Mouse (Mus musculus): ENCODE measurements around the gene Spns2. TPM values are rescaled to one million over a fixed set of nuclear protein-coding genes. Genes with fewer than 3 reads are reported as not detected.
A peak's percentile ranks its signal among the peaks of the same experiment; 100 is the strongest.

Spns2 gene
- polyA plus RNA-seq, 1 experiment from 2014 or later: 11.1 TPM

DNA sequence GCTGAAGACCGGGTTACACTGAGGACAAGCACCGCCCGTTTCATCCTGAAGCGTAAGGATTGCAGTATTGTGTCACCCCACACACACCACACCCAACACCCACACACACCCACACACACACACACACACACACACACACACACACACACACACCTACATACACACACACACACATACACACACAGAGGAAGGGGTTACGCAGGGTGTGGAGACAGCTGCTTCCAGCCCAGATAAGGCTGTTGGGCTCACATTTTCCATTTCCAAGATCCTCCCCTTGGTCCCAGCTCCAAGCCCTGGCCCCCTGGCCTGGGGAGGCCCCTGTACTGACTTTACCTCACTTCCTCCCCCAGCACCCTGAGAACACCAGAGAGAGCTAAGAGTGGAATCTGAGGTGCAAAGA, 73.0 kb downstream of the Spns2 start:
- WGBS: 69% methylated on average over 5 of the region's 5 CpGs
- Histone ChIP-seq H3K27me3 (replicated peaks; ENCODE audit: insufficient read depth, low read length) (no peaks in the 10 kb centered on the region), H3K27ac (ENCODE audit: low read length) (no peak overlapping the region), H3K4me1 (ENCODE audit: insufficient read depth, low read depth, low read length) (peaks cover 11% of the 10 kb centered on the region; the same call in 1 of the 2 replicates), H3K9ac (replicated peaks; ENCODE audit: low read depth) (no peak overlapping the region), H3K4me3 (ENCODE audit: low read depth, low read length) (no peak overlapping the region), H3K36me3 (ENCODE audit: insufficient read depth, low read length) (no peaks in the 10 kb centered on the region), H3K4me2 (replicated peaks; ENCODE audit: low read depth, low read length) (no peak overlapping the region), H3K9me3 (ENCODE audit: low read length) (no peaks in the 10 kb centered on the region)
- ATAC-seq (0 out of 2 replicates have a peak, but pooled peaks have one; percentile 5), DNase-seq (ENCODE audit: low spot score) (no peak)
- TF ChIP-seq EP300 (IDR thresholded peaks at IDR 0.05) (no peak), CTCF (IDR thresholded peaks at IDR 0.05) (no peak)

DNA sequence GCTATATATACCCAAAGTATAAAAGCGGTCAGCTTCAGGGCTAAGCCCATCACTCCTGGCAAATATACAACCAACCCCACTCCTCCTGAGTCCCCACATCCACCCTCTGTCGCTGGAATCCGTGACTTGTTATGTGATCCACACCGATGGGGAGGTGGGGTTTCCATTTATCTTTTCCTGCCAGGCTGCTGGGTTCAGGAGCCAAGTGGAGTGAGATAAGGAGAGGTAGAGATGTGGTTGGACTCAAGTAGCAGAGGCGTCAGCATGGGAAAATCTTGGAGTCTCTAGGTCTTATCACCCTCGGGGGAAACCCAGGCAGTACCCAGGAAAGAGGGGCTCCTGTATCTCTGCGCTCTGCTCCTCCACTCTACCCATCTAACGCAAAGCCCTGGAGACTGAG, 74.5 kb downstream of the Spns2 start:
- 50% methylated on average over 8 of the region's 8 CpGs for WGBS
- Histone ChIP-seq H3K4me2 (replicated peaks; ENCODE audit: low read depth, low read length) (0 out of 2 replicates have a peak overlapping the region, but pooled peaks have one; percentile 1), H3K4me1 (ENCODE audit: insufficient read depth, low read depth, low read length) (peaks cover 11% of the 10 kb centered on the region; the same call in 1 of the 2 replicates), H3K36me3 (ENCODE audit: insufficient read depth, low read length) (no peaks in the 10 kb centered on the region), H3K27ac (ENCODE audit: low read length) (no peak overlapping the region), H3K9ac (replicated peaks; ENCODE audit: low read depth) (no peak overlapping the region), H3K9me3 (ENCODE audit: low read length) (no peaks in the 10 kb centered on the region), H3K4me3 (ENCODE audit: low read depth, low read length) (no peak overlapping the region), H3K27me3 (replicated peaks; ENCODE audit: insufficient read depth, low read length) (no peaks in the 10 kb centered on the region)
- no peak for ATAC-seq
- TF ChIP-seq CTCF (IDR thresholded peaks at IDR 0.05) (no peak), EP300 (IDR thresholded peaks at IDR 0.05) (no peak)
- DNase-seq (ENCODE audit: low spot score): no peak

DNA sequence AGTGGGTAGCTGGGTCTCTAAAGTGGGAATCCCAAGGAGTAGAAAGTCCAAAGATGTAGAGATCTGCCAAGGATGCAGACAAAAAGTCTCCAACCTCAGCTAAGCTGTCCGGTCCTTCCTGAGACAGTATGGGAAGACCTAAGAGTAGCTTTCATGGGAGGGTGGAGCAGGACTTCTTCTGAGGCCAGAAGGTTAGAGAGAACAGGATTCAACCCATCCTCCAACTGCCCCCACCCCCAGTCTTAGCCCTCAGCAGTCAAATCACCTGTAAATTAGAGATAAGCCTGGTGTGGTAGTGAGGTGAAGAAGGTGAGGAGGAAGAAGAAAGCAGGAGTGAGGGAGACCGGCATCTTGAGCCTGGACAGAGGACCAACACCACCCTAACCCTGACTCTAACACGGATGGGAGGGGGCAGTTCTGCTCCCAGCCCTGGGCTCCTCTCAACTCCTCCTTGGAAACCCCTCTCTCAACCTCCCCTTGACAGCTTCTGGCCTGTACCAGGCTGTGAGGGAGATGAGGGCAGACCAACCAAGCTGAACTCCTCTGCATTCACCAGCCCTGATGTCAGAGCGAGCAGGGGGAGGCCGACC, 76.0 kb downstream of the Spns2 start:
- Histone ChIP-seq H3K9me3 (ENCODE audit: low read length) (no peaks in the 10 kb centered on the region), H3K4me3 (ENCODE audit: low read depth, low read length) (no peak overlapping the region), H3K4me2 (replicated peaks; ENCODE audit: low read depth, low read length) (peak overlapping the region; percentile 20; the same call in 1 of the 2 replicates), H3K27ac (ENCODE audit: low read length) (peak overlapping the region; percentile 81), H3K27me3 (replicated peaks; ENCODE audit: insufficient read depth, low read length) (no peaks in the 10 kb centered on the region), H3K4me1 (ENCODE audit: insufficient read depth, low read depth, low read length) (peaks cover 11% of the 10 kb centered on the region; the same call in 1 of the 2 replicates), H3K9ac (replicated peaks; ENCODE audit: low read depth) (peak overlapping the region; percentile 16; the same call in 1 of the 2 replicates), H3K36me3 (ENCODE audit: insufficient read depth, low read length) (no peaks in the 10 kb centered on the region)
- no peak for ATAC-seq
- 54% methylated on average over 5 of the region's 5 CpGs for WGBS
- no peak for TF ChIP-seq CTCF (IDR thresholded peaks at IDR 0.05)
- TF ChIP-seq EP300 (IDR thresholded peaks at IDR 0.05): no peak
- no peak for DNase-seq (ENCODE audit: low spot score)

DNA sequence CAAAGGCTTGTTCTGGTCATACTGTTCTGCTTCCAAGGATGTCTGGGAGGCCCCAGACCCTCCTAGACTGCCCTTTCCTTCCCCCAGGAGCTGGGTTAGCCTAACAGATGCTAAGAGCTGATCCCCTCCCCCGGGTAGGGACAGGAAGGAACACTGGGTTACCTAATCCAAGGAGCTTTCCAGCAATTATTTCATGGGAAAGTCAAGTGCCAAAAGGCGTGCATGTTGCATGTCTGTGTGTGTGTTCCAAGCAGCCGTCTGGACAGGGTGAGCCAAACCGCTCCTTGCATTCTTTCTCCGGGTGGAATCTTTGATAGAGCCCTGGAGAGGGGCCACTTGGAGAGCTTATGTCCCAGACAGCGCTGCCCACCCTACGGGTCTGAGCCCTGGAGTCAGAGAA, 76.7 kb downstream of the Spns2 start:
- peak; percentile 91 for DNase-seq (ENCODE audit: low spot score)
- H3K4me2 ChIP-seq (replicated peaks; ENCODE audit: low read depth, low read length): peak overlapping the region; percentile 20; the same call in 1 of the 2 replicates
- no peaks in the 10 kb centered on the region for H3K27me3 ChIP-seq (replicated peaks; ENCODE audit: insufficient read depth, low read length)
- H3K36me3 ChIP-seq (ENCODE audit: insufficient read depth, low read length): no peaks in the 10 kb centered on the region
- peak; percentile 35 for ATAC-seq
- WGBS: 28% methylated on average over 7 of the region's 7 CpGs
- TF ChIP-seq EP300 (IDR thresholded peaks at IDR 0.05): peak; percentile 85
- TF ChIP-seq CTCF (IDR thresholded peaks at IDR 0.05): no peak
- peaks cover 11% of the 10 kb centered on the region; the same call in 1 of the 2 replicates for H3K4me1 ChIP-seq (ENCODE audit: insufficient read depth, low read depth, low read length)
- peak overlapping the region; percentile 81 for H3K27ac ChIP-seq (ENCODE audit: low read length)
- 0 out of 2 replicates have a peak overlapping the region, but pooled peaks have one; percentile 16 for H3K9ac ChIP-seq (replicated peaks; ENCODE audit: low read depth)
- no peak overlapping the region for H3K4me3 ChIP-seq (ENCODE audit: low read depth, low read length)
- no peaks in the 10 kb centered on the region for H3K9me3 ChIP-seq (ENCODE audit: low read length)

DNA sequence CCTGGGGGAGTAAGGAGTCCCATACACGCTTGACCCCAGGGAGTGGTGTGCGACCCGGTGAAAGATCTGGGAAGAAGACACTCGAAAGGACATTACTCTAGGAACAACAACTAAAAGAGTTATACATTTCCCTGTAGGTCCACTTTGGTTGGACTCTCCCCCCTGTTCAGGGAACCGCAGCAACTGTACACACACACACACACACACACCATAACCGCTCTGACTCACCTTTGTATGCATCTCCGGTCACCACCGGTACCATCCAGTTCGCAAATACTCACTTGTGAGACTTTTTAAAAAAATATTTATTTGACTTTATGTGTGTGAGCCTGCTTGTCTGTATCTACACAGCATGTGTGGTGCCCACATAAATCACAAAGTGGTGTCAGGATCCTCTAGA, 77.8 kb downstream of the Spns2 start:
- peak overlapping the region; percentile 65; the same call in 1 of the 2 replicates for H3K4me3 ChIP-seq (ENCODE audit: low read depth, low read length)
- TF ChIP-seq CTCF (IDR thresholded peaks at IDR 0.05) (no peak), EP300 (IDR thresholded peaks at IDR 0.05) (no peak)
- WGBS: 12% methylated on average over 9 of the region's 9 CpGs
- ATAC-seq (0 out of 2 replicates have a peak, but pooled peaks have one; percentile 3), DNase-seq (ENCODE audit: low spot score) (no peak)
- H3K36me3 ChIP-seq (ENCODE audit: insufficient read depth, low read length): no peaks in the 10 kb centered on the region
- no peak overlapping the region for H3K9ac ChIP-seq (replicated peaks; ENCODE audit: low read depth)
- peaks cover 21% of the 10 kb centered on the region; the same call in 1 of the 2 replicates for H3K4me1 ChIP-seq (ENCODE audit: insufficient read depth, low read depth, low read length)
- peak overlapping the region; percentile 91 for H3K4me2 ChIP-seq (replicated peaks; ENCODE audit: low read depth, low read length)
- H3K27me3 ChIP-seq (replicated peaks; ENCODE audit: insufficient read depth, low read length): no peaks in the 10 kb centered on the region
- H3K27ac ChIP-seq (ENCODE audit: low read length): peak overlapping the region; percentile 81; the same call in 1 of the 2 replicates
- no peaks in the 10 kb centered on the region for H3K9me3 ChIP-seq (ENCODE audit: low read length)

DNA sequence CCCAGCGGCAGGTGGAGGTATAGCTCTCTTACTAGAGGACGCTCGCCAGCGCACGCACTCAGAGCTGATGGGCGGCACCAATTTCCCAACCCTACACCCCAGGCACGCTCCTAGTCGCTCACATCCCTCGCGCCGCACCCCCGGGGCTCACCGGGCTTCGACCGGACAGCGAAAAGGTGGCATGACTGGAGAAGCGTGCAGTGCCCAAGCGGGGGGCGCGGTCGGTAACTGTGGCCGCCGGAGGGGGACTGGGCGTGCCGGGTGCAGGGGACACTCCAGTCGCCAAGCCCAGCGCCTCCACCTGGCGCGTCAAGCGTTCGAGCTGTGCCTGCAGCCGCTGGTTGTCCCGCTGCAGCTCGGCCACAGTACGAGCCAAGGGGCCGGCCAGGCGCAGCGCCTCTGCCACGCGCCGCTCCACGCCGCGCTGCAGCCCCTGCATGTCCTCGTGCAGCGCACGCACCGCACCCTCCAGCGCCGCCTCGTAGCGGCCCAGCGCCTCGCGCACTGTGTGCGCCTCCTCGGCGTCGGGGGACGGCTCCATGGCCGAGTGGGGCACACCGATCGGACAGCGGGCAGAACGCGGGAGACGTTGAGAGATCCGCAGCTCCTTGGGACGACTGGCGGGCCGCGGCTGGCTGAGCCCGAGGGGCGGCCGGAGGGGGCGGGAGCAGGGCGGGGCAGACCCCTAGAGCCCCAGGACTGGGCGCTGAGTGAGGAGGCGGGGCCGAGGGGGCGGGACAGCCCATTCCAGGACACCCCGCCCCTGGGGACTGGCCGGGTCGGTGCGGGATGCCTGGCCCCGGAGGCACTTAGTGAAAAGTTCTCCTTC, 78.4 kb downstream of the Spns2 start, which contains the start of gene Smtnl2:
Smtnl2 (minus strand) TSS at position 621 of the 829 bp plus-strand sequence.
- under 1% methylated on average over 71 of the region's 86 CpGs for WGBS
- no peaks in the 10 kb centered on the region for H3K9me3 ChIP-seq (ENCODE audit: low read length)
- H3K27me3 ChIP-seq (replicated peaks; ENCODE audit: insufficient read depth, low read length): no peaks in the 10 kb centered on the region
- H3K4me2 ChIP-seq (replicated peaks; ENCODE audit: low read depth, low read length): peak within 1 kb of the TSS; percentile 91
- H3K27ac ChIP-seq (ENCODE audit: low read length): peak within 1 kb of the TSS; percentile 81
- peak within 1 kb of the TSS; percentile 65 for H3K4me3 ChIP-seq (ENCODE audit: low read depth, low read length)
- TF ChIP-seq EP300 (IDR thresholded peaks at IDR 0.05) (no peak), CTCF (IDR thresholded peaks at IDR 0.05) (peak; percentile 64)
- DNase-seq (ENCODE audit: low spot score): peak; percentile 96
- H3K4me1 ChIP-seq (ENCODE audit: insufficient read depth, low read depth, low read length): peaks cover 25% of the 10 kb centered on the region; the same call in 1 of the 2 replicates
- H3K9ac ChIP-seq (replicated peaks; ENCODE audit: low read depth): peak within 1 kb of the TSS; percentile 74
- ATAC-seq: peak; percentile 95
- H3K36me3 ChIP-seq (ENCODE audit: insufficient read depth, low read length): no peaks in the 10 kb centered on the region

Measured in lung, postnatal 0 days (tissue).